Mouse (Mus musculus) gastrocnemius, postnatal 25 days (tissue): ENCODE measurements around the gene Stau1. TPM values are rescaled to one million over a fixed set of nuclear protein-coding genes. Genes with fewer than 3 reads are reported as not detected.

ENCODE experiments used
- DNase-seq: peaks from one replicate; pipeline ENCODE4 v3.0.0; 2022
- total RNA-seq, 2 experiments: library from RNA; stranded (reverse); gene quantifications; 1 replicate in 1 of 2; 2 replicates in 1 of 2; pipeline ENCODE4 v1.2.3; 2021

Gene Stau1
- total RNA-seq, 2 experiments from 2014 or later = 30.4 to 32.3 TPM

GRCm38 (mm10) chr2:166990861-166991260, 5.2 kb downstream of the Stau1 start:
- no peak for DNase-seq

- DNase-seq = no peak
These were observed 12.7 kb downstream of the Stau1 start for GRCm38 (mm10) chr2:166983351-166983894.

- DNase-seq = no peak
These were observed 15.9 kb downstream of the Stau1 start for GRCm38 (mm10) chr2:166980161-166980560.

DNA sequence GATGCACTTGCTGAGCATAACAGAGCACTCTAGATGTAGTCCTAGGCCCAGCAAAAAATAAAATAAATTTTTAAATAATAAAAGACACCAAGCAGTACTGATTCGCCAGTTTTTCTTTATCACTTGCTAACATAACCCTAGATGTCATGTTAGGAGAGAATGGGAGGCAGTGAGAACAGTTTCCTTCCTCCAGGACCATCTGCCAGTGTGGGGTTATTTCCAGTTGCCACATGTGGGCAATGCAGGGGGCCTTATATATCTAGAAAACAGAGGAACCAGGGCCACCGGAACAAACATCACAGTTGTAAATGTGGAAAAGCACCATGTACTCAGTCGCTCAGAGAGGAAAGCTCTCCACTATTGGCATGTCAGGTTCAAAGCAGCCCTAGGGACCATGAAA, 18.6 kb downstream of the Stau1 start:
- no peak for DNase-seq

DNA sequence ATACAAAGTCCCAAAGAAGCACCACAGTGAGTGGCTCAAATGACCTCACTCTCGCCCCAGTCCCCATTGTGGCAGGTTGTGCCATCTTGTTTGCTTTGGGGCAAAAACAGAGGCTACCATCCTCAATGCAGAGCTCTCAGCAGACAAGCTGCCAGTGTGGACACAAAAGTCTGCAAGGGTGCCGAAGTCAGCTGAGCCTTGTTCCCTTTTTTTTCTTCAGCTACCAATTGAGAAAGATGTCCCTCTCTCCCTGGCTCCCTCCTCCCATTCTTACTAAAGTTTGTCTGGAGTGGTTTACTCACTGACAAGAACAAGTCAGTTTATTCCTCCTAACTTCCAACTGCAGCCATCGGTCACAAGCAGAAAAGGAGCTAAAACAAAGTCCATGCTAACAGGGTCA, 19.7 kb downstream of the Stau1 start:
- DNase-seq = no peak

- no peak for DNase-seq
These were observed 21.8 kb downstream of the Stau1 start for GRCm38 (mm10) chr2:166974177-166974872.

DNA sequence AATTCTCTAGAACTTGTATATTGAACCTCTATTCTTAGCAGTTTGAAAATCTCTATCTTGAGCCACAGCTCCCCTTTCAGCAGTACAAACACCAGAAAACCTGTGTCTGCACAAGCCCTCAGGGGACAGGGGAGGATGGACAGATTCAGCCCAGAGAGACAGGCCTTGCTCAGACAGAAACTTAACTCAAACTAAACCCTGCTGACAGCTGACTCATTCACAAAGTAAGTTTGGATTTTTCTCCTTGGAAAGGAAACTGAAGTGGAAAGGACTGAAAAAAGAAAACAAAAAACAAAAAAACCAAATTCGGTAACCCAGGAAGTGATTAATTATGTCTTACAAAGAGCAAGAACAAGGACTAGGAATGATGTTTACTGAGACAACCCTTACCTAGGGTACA, 22.9 kb downstream of the Stau1 start:
- no peak for DNase-seq

DNA sequence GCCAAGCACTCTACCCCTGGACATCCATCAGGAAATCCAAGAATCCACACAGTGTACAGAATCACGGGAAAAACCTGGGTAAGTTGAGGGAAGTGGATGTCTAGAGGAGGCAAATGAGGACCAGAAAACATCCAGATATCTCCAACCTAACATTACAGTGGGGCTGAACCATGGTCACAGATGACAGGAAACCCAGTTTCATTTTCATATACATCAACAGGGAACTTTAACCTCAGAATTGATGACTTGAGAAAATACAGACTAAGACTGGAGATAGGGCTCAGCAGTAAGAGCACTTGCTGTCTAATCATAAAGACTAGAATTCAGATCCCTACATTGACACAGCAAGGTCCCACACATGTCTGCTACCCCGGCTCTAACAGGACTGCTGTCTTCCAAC, 31.3 kb downstream of the Stau1 start:
- DNase-seq = no peak

DNA sequence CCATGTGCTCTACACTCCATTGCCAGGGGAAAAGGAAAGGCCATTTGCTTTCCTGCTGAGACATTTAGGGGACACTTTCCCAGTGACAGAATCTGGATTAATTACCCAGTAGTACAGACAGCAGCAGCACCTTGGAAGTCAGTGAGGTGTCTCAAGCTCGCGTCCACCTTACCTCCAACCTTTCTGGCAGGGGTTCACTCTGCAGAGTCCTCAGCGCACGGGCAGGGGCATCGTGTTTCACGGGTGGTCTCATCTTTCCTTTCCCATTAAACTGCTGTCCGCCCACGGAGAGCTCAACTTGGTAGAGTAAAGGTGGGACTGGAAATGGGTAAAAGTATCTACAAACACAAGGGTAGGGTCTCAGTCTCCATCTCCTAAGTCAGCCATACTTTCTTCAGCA, 32.8 kb downstream of the Stau1 start:
- DNase-seq = no peak

GRCm38 (mm10) chr2:166960648-166961330, 35.3 kb downstream of the Stau1 start:
- DNase-seq = peak; percentile 19

DNA sequence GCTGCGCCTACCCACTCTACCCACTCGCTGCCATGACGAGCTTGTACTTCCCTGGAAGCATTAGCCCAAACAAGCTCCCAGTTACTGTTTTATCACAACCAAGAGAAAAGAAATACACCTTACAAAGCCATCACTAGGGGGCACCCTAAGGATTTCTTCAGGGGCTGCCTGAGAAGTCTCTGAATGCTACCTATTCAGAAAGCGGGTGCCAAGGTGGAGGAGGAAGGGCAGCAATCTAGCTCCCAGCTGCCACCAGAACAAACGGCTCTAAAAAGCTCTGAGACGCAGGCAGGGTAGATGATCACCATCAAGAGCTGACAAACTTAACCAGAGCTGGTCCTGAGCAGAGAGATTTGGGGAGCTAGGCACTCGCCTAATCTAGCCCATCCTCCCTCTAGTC, 39.3 kb downstream of the Stau1 start:
- DNase-seq = peak; percentile 34

DNA sequence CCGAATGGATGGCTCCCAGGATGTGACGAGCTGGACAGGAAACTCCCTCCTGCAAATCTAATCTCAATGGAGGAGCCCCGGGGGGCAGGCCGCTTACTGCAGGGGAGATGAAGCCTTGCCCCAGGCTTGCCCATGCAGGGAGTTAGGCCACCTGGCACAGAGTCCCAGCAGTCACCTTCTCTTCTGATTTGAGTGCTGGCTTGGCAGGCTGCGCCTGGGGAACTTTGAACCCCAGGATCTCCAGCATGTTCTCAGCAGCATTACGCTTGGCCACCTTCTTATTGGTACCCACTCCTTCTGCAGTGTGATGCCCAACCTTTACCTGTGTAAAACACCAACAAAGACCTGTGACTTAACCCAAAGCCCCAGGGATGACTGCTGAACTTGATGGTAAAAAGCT, 43.9 kb downstream of the Stau1 start:
- DNase-seq = no peak

- no peak for DNase-seq
These were observed 45.0 kb downstream of the Stau1 start for GRCm38 (mm10) chr2:166950853-166951648.

GRCm38 (mm10) chr2:166948936-166949335, 47.2 kb downstream of the Stau1 start:
- DNase-seq = no peak

GRCm38 (mm10) chr2:166948246-166948645, 47.9 kb downstream of the Stau1 start:
- DNase-seq = no peak

DNA sequence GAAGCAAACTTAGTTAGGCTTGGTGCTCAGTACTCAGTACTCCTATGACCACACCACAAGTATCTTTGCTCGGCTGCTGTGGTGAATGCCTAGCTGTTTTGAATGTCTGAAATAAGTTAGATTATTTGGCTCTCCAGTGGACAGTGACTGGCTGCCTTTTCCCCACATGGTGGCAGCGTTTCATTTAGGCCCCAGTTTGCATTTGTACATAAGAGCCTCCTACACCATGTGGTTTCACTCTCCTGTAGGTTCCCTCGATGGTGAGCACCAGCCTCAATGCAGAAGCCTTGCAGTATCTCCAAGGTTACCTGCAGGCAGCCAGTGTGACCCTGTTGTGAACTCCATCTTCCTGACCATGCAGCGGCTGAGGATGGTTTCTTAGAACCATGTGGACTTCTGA, 50.6 kb downstream of the Stau1 start:
- DNase-seq = no peak

GRCm38 (mm10) chr2:166944346-166944745, 51.8 kb downstream of the Stau1 start:
- no peak for DNase-seq

GRCm38 (mm10) chr2:166943146-166943545, 53.0 kb downstream of the Stau1 start:
- no peak for DNase-seq

GRCm38 (mm10) chr2:166936166-166936565, 59.9 kb downstream of the Stau1 start:
- DNase-seq = no peak

DNA sequence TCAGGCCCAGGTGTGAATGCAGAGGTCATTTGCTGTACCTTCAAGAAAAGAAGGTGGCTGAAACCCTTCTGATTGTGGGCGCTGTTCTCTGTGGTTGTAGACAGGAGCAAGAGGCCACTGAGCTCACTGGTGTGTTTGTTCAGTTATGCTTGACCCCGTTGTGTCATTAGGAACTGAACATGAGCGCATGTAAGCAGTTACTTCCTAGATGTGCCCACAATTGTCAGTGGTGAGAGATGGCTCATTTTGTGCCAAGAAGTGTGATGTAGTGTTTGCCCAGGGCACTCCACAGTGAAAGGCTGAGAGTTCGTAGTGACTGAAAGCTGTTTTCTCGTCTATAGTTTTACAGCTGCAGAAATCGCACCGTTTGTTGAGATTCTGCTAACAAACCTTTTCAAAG, 60.5 kb downstream of the Stau1 start:
- DNase-seq = no peak

DNA sequence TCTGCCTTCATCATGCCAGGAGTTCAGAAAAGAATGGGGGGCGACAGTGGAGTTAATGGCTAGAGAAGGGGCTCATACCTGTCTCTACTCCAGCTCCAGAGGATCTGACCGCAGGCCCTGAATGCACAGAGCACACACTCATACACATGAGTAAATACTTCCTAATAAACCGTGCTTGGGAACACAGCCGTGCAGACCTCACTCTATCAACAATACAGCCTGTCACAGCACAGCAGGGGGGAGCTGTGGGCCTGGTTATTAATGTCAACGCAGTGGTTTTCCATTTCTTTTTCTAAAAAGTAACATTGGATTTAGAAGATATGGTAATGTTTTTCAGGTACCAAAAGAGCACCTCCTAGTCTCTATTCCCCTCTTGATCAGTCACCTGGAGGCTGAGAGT, 61.7 kb downstream of the Stau1 start:
- no peak for DNase-seq

DNA sequence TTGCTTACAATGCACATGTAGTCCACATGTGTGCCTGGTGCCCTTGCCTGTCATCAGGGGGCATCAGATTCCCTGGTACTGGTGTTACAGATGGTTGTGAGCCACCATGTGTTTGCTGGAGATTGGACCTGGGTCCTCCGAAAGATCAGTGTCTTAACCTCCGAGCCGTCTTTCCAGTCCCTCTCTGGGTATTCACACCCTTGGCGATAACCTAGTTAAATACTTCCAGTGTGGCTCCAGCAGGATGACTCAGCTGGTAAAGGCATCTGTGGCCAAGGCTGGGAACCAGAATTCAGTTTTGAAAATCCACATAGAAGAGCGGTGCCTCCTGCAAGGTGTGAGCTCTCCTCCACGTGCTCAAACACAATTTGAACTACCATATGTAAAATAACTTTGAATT, 62.2 kb downstream of the Stau1 start:
- no peak for DNase-seq

DNA sequence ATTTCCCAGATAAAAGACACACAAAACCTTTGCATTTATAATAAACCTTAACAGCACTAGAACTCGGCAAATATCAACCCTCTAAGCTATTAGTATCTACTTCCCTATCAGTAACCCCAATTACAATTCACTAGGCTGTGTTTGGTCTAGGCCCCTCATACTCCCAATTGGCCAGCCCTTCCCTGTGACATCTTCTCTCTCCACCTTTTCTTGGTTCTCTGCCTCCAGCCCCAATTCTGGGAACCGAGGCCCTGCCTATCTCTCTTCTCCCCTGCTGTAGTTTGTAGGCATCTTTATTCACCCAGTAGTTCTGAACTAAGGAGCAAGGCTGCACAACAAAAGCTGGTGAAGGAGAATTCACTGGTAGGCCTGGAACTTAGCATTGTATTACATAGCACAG, 72.1 kb downstream of the Stau1 start:
- DNase-seq = no peak
